Mouse (Mus musculus) right cerebral cortex, postnatal 4 days (tissue): ENCODE results near the gene Cog3.

Source experiments
- DNase-seq: peaks from one replicate; pipeline ENCODE4 v3.0.0-alpha.2; 2022

Cog3 gene

GRCm38 (mm10) chr14:75757821-75758220, 3.5 kb upstream of the Cog3 start:
- no peak for DNase-seq

DNA sequence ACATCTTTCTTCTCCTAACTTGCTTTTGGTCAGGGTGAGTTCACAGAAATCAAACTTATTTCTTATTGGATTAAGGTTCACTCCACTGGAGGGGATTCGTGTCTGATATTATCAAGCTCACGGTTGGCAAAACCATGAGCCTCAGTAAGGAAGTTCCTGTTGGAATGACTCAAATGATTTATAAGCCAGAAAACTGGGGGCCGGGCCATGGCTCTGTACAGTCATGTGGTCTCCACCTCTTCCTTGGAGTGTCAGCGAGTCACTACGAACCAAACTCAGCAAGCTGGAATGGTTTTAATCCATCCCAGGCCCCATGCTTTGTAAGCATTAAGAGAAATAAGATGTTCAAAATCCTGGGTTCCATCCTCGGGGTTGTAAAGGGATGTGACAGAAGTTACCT, 2.7 kb upstream of the Cog3 start:
- no peak for DNase-seq

GRCm38 (mm10) chr14:75753206-75753605, 1.1 kb downstream of the Cog3 start:
- DNase-seq, result no peak

DNA sequence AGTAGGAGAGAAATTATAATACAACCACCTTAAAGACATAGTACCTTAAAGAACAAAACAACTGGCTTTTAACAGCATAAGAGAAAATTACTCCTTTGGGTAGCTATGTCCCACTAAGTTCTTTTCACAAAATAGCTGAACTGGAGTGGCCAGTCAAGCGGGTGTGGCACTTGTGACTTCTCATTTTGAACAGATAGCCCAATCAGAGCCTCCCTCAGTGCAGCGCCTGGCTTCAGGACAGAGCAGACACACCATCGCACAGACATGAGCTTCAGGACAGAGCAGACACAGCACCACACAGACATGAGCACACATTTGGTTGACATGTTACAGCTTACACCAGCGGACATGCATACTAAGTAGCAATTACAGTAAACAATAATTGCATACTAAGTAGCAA, 3.3 kb downstream of the Cog3 start:
- DNase-seq, result no peak

DNA sequence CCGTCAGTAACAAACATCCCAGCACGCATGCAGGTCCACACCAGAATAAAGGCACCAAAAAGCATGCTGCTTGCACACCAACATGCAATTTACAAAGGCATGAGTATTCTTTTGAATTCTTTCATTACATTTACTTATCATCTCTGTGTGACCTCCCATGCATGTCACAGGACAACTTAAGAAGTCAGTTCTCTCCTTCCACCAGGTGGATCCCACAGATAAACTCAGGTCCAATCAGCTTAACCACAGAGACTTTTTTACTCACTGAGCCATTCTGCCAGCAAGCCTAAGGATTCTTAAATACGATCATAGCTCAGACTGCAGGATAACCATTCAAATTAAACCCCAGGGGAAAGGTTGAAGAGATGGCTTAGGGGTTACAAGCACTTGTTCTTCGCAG, 5.2 kb downstream of the Cog3 start:
- no peak for DNase-seq

DNA sequence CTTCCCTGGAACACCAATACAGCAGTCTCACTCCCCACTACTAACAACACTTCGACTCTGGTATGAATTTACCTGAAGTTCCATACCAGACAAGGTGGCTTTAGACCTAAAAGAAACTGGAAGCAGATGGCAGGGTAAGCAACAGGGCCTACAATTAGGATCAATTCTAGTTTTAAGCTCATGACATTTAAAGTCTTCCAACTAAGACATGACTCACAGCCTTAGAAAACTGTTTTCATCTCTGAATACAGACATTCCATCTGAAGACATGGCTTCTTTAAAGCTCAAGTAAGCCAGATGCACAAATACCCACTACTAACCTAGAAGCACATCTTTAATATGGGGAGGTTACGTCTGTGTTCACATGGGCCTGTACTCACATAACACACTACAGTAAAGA, 6.4 kb downstream of the Cog3 start:
- no peak for DNase-seq

DNA sequence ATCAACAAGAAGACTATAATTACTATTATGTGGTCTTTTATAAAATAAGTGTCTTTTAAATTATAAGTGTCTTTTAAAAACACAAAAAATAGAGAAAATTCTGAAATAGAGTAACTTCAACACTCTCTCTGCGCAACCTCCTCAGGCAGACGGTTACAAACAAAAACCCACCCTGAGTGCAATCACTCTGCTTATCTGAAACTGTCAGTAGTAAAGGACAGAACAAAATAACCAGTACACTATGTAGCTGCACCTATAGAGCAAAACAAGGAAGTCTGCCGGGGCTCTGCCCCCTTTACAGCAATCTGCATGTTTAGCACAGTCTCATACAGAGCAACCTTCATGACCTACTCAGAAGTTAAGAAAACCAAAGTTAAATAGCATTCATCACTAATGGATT, 12.4 kb downstream of the Cog3 start:
- no peak for DNase-seq

DNA sequence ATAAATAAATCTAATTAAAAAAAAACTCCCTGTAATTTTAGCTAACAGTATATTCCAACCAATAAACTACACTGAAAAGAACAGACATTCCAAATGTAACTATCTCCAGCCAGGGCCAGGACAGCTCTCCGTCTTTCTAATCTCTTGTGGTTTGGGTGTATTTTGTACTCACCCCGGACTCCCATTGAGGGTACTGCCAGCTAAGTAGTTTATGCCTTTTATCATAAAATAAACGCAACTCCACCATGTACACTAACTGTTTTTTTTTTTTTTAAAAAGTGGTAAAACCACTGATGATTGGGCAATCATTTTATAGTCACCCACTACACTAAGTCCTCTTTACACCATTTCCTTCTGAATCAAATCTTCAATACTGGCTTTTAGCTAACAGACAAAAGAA, 18.7 kb downstream of the Cog3 start:
- DNase-seq, result no peak

DNA sequence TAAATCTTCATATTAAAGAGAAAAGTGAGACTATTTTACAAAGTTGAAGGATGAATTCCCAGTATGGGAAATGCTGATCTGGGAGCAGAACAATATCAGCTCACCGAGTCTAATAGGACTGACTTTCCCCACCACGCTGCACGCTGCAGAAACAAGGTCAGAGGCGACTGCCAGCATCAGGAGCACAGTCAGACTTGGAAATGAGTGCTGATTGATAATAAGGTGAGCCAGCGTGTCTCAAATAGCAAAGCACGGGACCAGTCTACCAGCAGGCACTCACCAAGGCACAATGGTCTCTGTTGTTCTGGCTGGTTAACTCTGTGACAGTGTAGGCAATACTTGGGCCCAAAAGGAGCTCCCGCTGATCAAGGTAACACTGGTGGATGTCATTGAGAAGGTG, 21.7 kb downstream of the Cog3 start:
- DNase-seq, result no peak

GRCm38 (mm10) chr14:75731361-75731760, 23.0 kb downstream of the Cog3 start:
- DNase-seq, result no peak

DNA sequence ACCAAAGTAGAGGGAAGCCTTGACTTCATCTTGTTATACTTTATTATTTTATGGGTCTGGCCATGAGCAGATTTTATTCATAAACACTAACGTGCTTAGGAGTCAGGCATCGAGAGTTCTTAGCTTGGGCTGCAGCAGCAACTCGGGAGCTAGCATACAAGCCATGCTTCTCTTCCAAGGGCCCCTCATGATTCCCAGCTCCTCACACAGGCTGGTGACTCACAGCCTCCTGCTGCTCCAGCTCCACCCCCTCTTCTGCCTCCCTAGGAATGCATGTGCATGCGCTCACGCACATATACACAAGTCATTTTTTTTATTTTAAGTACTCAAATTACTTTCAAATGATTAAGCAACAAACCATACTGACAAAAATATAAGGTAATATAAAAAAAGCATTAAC, 26.2 kb downstream of the Cog3 start:
- no peak for DNase-seq

GRCm38 (mm10) chr14:75727046-75727445, 27.3 kb downstream of the Cog3 start:
- no peak for DNase-seq

DNA sequence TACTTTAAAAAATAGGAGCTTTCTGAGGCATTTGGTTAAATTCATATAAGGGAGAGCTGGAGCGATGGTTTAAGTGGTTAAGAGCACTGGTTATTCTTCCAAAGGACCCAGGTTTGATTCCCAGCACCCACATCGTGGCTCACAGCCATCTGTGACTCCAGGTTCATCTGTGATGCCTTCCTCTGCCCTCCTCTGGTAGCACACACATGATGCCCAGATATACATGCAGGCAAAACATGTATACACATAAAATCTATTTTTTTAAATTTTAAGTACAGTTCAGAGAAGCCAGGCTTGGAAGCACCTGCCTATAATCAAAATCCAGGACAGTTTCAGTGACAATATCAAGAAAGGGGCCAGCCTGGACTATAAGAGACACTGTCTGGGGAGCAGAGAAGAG, 31.5 kb downstream of the Cog3 start:
- DNase-seq, result no peak

GRCm38 (mm10) chr14:75721977-75722563, 32.2 kb downstream of the Cog3 start:
- DNase-seq, result peak; percentile 50

GRCm38 (mm10) chr14:75720121-75720520, 34.2 kb downstream of the Cog3 start:
- DNase-seq, result no peak

GRCm38 (mm10) chr14:75716410-75716809, 37.9 kb downstream of the Cog3 start:
- DNase-seq, result no peak

- DNase-seq, result no peak
Observed at GRCm38 (mm10) chr14:75713661-75714060, 40.7 kb downstream of the Cog3 start.

- no peak for DNase-seq
Observed at GRCm38 (mm10) chr14:75712687-75713086, 41.6 kb downstream of the Cog3 start.

DNA sequence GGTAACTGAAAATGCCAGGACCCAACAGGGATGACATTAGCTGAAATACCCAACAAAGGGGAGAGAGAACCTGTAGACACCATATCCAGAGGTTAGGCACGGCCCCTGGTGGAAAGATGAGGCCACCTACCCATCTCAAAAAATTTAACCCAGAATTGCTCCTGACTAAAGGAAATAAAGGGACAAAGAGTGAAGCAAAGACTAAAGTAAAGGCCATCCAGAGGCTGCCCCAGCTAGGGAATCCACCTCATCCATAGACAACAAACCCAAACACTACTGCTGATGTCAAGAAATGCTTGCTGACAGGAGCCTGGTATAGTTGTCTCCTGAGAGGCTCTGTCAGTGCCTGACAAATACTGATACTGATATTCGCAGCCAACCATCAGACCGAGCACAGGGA, 42.6 kb downstream of the Cog3 start:
- DNase-seq, result no peak

GRCm38 (mm10) chr14:75708986-75709385, 45.3 kb downstream of the Cog3 start:
- no peak for DNase-seq

GRCm38 (mm10) chr14:75707771-75708170, 46.5 kb downstream of the Cog3 start:
- no peak for DNase-seq

DNA sequence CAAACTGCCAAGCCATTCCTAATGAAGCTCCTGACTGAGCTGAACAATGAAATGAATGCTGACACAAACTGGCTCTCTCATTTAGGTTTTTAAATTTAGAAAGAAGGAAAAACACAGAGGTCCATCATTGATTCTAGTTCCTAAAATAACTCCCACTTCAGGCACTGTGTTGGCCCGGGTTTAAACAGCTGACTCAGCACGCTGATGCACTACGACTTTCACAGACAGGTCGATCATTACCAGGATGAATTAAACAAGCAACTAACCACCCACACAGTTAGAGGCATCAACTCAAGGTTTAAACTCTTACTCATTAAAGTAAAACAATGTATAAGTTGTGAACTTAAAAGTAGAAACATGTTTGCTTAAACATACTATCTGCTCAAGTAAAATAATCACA, 47.7 kb downstream of the Cog3 start:
- DNase-seq, result no peak

DNA sequence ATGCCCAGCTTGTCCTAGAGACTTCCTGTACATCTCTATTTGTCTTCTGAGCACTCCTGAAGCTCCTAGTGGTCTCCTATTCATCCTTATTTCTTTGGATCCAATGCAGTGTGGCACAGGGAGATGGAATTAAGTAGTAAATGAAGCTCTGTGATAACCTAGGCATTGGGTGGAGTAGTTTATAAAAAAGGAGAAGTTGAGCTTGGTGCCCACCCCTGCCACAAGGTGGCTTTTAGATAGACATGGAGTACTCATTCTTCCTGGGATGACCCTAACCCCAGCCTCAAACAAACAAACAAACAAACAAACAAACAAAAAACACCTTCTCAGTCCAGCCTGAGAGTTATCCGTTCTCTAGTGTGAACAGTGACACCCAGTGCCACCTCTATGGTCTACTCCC, 56.4 kb downstream of the Cog3 start:
- no peak for DNase-seq

- no peak for DNase-seq
Observed at GRCm38 (mm10) chr14:75696096-75696495, 58.2 kb downstream of the Cog3 start.

DNA sequence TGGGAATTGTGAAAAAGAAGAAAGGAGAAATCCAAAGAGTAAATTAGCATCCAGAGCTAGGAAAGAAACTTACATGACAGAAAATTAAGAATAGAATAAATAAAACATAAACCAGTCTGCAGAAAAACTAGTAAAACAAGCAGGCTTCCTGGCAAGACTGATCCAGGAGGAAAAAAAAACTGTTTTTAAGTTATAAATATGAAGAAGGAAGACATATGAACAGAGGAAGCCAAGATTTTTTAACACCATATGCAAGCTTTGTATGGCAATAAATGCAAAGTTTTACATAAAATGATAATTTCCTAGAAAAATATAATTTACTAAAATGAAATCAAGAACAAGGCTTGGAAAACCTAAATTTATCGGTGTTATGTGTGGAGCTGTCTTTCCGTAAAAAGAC, 63.9 kb downstream of the Cog3 start:
- no peak for DNase-seq

DNA sequence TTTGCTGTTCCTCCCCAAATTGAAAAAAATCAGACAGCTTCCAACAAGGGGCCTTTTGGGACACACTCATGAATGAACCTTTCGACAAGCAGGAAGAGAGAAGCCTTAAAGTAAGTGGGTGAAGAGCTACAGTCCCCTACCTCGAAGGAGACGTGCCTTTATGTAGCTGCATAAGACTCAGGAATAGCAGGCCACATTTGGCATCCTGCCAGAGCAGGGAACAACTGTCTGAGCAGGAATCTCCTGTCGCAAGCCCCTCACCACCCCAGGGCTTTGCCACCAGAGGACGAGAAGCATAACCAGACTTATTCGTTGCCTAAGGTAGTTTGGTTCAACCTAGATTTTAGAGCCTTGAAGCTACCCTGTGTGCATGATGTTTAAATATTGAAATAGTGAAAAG, 78.0 kb downstream of the Cog3 start:
- no peak for DNase-seq
